Mouse (Mus musculus): Measurements from ENCODE around the gene Cdk5. TPM values are rescaled to one million over a fixed set of nuclear protein-coding genes. Genes with fewer than 3 reads are reported as not detected.

Cdk5 gene
- polyA plus RNA-seq (2015; fragmentation: Nextera tagmentation; extraction: Ambion mirVana): 130 and 149 TPM in 2 replicates

DNA sequence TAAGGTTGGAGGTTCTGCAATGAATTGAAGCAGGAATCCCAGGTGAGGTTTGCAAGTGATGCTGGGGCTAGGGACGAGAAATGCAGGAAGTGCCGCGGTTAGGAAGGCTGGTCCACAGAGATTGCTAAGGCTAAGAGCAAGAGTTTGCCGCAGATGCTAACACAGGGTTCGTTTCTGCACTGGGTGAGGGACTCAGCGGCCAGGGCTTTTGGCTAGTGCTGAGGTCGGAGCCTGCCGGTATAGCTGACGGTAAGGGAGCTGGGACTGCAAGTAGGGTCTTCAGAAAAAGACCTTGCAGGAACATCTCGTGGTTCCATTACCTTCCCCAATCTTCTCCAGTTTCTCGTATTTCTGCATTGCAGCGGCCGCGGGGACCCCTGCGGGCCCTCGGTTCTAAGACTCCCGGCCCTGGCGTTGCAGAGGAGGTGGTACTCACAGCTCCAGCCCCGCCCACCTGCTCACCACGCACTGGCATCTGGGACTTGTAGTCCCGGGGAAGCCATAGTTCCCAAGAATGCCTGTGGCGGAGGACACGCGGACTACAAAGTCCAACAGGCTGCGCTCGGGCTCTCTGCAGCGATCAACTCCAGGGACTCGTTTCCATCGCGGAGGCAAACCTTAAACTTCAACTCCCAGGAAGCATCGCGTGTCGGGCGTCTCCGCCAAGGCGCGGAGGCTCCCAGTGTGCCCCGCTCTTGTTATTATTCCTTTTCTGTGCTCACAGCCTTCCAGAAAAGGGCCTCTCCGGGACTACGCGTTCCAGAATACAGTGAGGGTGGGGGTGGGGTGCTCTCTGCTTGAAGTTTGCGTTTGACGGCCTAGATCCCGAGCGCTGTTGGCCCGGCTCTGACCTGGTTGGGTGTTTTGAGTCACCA lies at the start of gene Cdk5, which contains the start of gene Slc4a2:
Gene Cdk5, minus strand, starts transcription at position 402 of the 875 bp plus-strand sequence.
Gene Slc4a2, plus strand, starts transcription at position 709 of the 875 bp plus-strand sequence.
- Histone ChIP-seq H3K27ac (ENCODE audit: low read length) (peak within 1 kb of the TSS; percentile 94), H3K4me1 (ENCODE audit: control insufficient read depth, insufficient read depth, low read length) (peaks cover 30% of the 10 kb centered on the region), H3K9ac (ENCODE audit: low read depth, low read length) (peak within 1 kb of the TSS; percentile 84), H3K27me3 (ENCODE audit: control insufficient read depth, insufficient read depth, low read depth, low read length) (no peaks in the 10 kb centered on the region; the same call in 1 of the 2 replicates), H3K36me3 (ENCODE audit: control insufficient read depth, insufficient read depth, low read length) (peaks cover 18% of the 10 kb centered on the region; the same call in 1 of the 2 replicates), H3K4me3 (ENCODE audit: low read depth, low read length) (peak within 1 kb of the TSS; percentile 68), H3K4me2 (ENCODE audit: low read length) (peak within 1 kb of the TSS; percentile 94), H3K9me3 (replicated peaks; ENCODE audit: control insufficient read depth, low read length, poor library complexity, severe bottlenecking) (no peaks in the 10 kb centered on the region)
- under 1% methylated on average over 46 of the region's 46 CpGs for WGBS
- peak; percentile 96 for ATAC-seq

DNA sequence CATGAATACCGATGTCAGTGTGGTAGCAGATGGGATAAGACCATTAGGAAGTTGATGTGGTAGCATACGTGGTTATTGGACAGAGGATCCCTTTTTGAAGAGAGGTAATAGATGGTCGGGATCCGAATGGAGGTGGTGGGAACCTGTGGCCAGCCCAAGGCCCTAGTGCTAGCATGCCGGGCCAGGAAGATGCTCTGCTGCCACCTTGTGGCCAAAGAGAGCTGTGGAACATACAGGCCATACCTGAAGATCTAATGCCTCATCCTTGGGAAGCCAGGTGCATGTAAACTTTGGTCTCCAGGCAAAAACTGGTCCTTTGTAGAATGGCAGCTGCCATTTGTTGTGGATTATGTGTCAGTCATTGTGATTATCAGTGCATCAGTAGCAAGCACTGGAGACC lies 47.3 kb upstream of the Cdk5 start:
- no peak overlapping the region for H3K4me2 ChIP-seq (ENCODE audit: low read length)
- 9% methylated on average over 5 of the region's 5 CpGs for WGBS
- no peak overlapping the region for H3K27ac ChIP-seq (ENCODE audit: low read length)
- peak; percentile 63 for ATAC-seq
- no peak overlapping the region for H3K9ac ChIP-seq (ENCODE audit: low read depth, low read length)
- H3K4me1 ChIP-seq (ENCODE audit: control insufficient read depth, insufficient read depth, low read length): peaks cover 33% of the 10 kb centered on the region
- H3K4me3 ChIP-seq (ENCODE audit: low read depth, low read length): no peak overlapping the region
- no peaks in the 10 kb centered on the region for H3K9me3 ChIP-seq (replicated peaks; ENCODE audit: control insufficient read depth, low read length, poor library complexity, severe bottlenecking)
- no peaks in the 10 kb centered on the region for H3K36me3 ChIP-seq (ENCODE audit: control insufficient read depth, insufficient read depth, low read length)
- no peaks in the 10 kb centered on the region; the same call in none of the 2 replicates for H3K27me3 ChIP-seq (ENCODE audit: control insufficient read depth, insufficient read depth, low read depth, low read length)

GRCm38 (mm10) chr5:24466762-24467161 lies 43.4 kb upstream of the Cdk5 start:
- Histone ChIP-seq H3K4me2 (ENCODE audit: low read length) (no peak overlapping the region), H3K4me3 (ENCODE audit: low read depth, low read length) (no peak overlapping the region), H3K27ac (ENCODE audit: low read length) (no peak overlapping the region), H3K9ac (ENCODE audit: low read depth, low read length) (no peak overlapping the region), H3K9me3 (replicated peaks; ENCODE audit: control insufficient read depth, low read length, poor library complexity, severe bottlenecking) (no peaks in the 10 kb centered on the region), H3K27me3 (ENCODE audit: control insufficient read depth, insufficient read depth, low read depth, low read length) (no peaks in the 10 kb centered on the region), H3K4me1 (ENCODE audit: control insufficient read depth, insufficient read depth, low read length) (peaks cover 14% of the 10 kb centered on the region), H3K36me3 (ENCODE audit: control insufficient read depth, insufficient read depth, low read length) (no peaks in the 10 kb centered on the region)
- 19% methylated on average over 12 of the region's 12 CpGs for WGBS
- ATAC-seq: no peak

GRCm38 (mm10) chr5:24455613-24456012 lies 32.3 kb upstream of the Cdk5 start:
- H3K4me3 ChIP-seq (ENCODE audit: low read depth, low read length): no peak overlapping the region
- H3K27ac ChIP-seq (ENCODE audit: low read length): no peak overlapping the region
- 46% methylated on average over 7 of the region's 7 CpGs for WGBS
- H3K9me3 ChIP-seq (replicated peaks; ENCODE audit: control insufficient read depth, low read length, poor library complexity, severe bottlenecking): no peaks in the 10 kb centered on the region
- no peak for ATAC-seq
- H3K27me3 ChIP-seq (ENCODE audit: control insufficient read depth, insufficient read depth, low read depth, low read length): no peaks in the 10 kb centered on the region
- peak overlapping the region; percentile 95; the same call in 1 of the 2 replicates for H3K4me2 ChIP-seq (ENCODE audit: low read length)
- peaks cover 35% of the 10 kb centered on the region for H3K4me1 ChIP-seq (ENCODE audit: control insufficient read depth, insufficient read depth, low read length)
- H3K9ac ChIP-seq (ENCODE audit: low read depth, low read length): peak overlapping the region; percentile 40
- no peaks in the 10 kb centered on the region for H3K36me3 ChIP-seq (ENCODE audit: control insufficient read depth, insufficient read depth, low read length)

- no peak for ATAC-seq
- no peaks in the 10 kb centered on the region for H3K9me3 ChIP-seq (replicated peaks; ENCODE audit: control insufficient read depth, low read length, poor library complexity, severe bottlenecking)
- H3K27ac ChIP-seq (ENCODE audit: low read length): no peak overlapping the region
- no peak overlapping the region for H3K9ac ChIP-seq (ENCODE audit: low read depth, low read length)
- no peaks in the 10 kb centered on the region for H3K27me3 ChIP-seq (ENCODE audit: control insufficient read depth, insufficient read depth, low read depth, low read length)
- peak overlapping the region; percentile 95 for H3K4me2 ChIP-seq (ENCODE audit: low read length)
- H3K36me3 ChIP-seq (ENCODE audit: control insufficient read depth, insufficient read depth, low read length): no peaks in the 10 kb centered on the region
- H3K4me3 ChIP-seq (ENCODE audit: low read depth, low read length): no peak overlapping the region
- peaks cover 35% of the 10 kb centered on the region for H3K4me1 ChIP-seq (ENCODE audit: control insufficient read depth, insufficient read depth, low read length)
- 55% methylated on average over 3 of the region's 3 CpGs for WGBS
Measured at GRCm38 (mm10) chr5:24455076-24455475, 31.7 kb upstream of the Cdk5 start.

GRCm38 (mm10) chr5:24453985-24454303 lies 30.6 kb upstream of the Cdk5 start:
- Histone ChIP-seq H3K4me3 (ENCODE audit: low read depth, low read length) (peak overlapping the region; percentile 93), H3K4me1 (ENCODE audit: control insufficient read depth, insufficient read depth, low read length) (peaks cover 35% of the 10 kb centered on the region), H3K27me3 (ENCODE audit: control insufficient read depth, insufficient read depth, low read depth, low read length) (no peaks in the 10 kb centered on the region), H3K4me2 (ENCODE audit: low read length) (peak overlapping the region; percentile 95), H3K9ac (ENCODE audit: low read depth, low read length) (peak overlapping the region; percentile 95), H3K36me3 (ENCODE audit: control insufficient read depth, insufficient read depth, low read length) (no peaks in the 10 kb centered on the region), H3K9me3 (replicated peaks; ENCODE audit: control insufficient read depth, low read length, poor library complexity, severe bottlenecking) (no peaks in the 10 kb centered on the region), H3K27ac (ENCODE audit: low read length) (peak overlapping the region; percentile 54; the same call in 1 of the 2 replicates)
- WGBS: 11% methylated on average over 2 of the region's 2 CpGs
- no peak for ATAC-seq

DNA sequence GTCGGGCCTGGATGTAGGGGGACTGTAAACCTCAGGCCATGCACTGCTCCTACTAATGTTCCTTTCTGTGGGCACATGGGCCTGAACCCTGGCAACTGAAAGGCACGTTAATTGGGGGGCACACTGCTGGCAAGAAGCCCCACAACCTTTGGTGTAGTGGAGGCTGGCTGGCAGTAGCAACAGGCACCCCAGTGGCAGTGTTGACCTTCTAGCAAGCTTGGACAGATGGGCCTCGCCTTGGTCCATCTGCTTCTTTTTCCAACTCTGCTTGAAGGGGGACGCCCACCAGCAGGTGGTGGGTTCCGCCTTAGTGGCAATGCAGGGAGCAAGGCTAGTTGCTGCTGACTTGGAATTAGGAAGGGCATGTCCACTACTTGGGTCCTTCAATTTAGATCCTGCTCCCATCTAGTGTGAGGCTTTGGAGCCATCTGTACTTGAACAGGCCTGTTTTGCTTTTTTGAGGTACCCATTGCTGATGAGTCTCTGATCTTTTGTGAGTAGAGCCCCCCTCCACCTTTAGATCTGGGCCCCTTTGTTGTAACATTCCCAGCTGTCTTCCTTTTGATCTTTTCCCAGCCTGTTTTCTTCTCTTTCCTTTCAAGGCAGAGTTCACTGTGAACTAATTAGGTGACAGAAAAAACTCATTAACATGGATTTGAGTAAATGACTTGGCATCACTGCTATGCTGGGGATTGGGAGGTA lies 30.1 kb upstream of the Cdk5 start:
- peaks cover 35% of the 10 kb centered on the region for H3K4me1 ChIP-seq (ENCODE audit: control insufficient read depth, insufficient read depth, low read length)
- peak overlapping the region; percentile 95 for H3K4me2 ChIP-seq (ENCODE audit: low read length)
- peak overlapping the region; percentile 83 for H3K27ac ChIP-seq (ENCODE audit: low read length)
- no peaks in the 10 kb centered on the region for H3K9me3 ChIP-seq (replicated peaks; ENCODE audit: control insufficient read depth, low read length, poor library complexity, severe bottlenecking)
- no peaks in the 10 kb centered on the region for H3K36me3 ChIP-seq (ENCODE audit: control insufficient read depth, insufficient read depth, low read length)
- peak; percentile 3; the same call in 1 of the 2 replicates for ATAC-seq
- H3K27me3 ChIP-seq (ENCODE audit: control insufficient read depth, insufficient read depth, low read depth, low read length): no peaks in the 10 kb centered on the region
- WGBS: 4% methylated on average over 5 of the region's 5 CpGs
- peak overlapping the region; percentile 95 for H3K9ac ChIP-seq (ENCODE audit: low read depth, low read length)
- H3K4me3 ChIP-seq (ENCODE audit: low read depth, low read length): peak overlapping the region; percentile 93

GRCm38 (mm10) chr5:24452691-24453233 lies 29.4 kb upstream of the Cdk5 start:
- peak; percentile 20 for ATAC-seq
- Histone ChIP-seq H3K27ac (ENCODE audit: low read length) (peak overlapping the region; percentile 83), H3K4me1 (ENCODE audit: control insufficient read depth, insufficient read depth, low read length) (peaks cover 38% of the 10 kb centered on the region), H3K4me3 (ENCODE audit: low read depth, low read length) (peak overlapping the region; percentile 93), H3K27me3 (ENCODE audit: control insufficient read depth, insufficient read depth, low read depth, low read length) (no peaks in the 10 kb centered on the region), H3K9me3 (replicated peaks; ENCODE audit: control insufficient read depth, low read length, poor library complexity, severe bottlenecking) (no peaks in the 10 kb centered on the region), H3K9ac (ENCODE audit: low read depth, low read length) (peak overlapping the region; percentile 95), H3K36me3 (ENCODE audit: control insufficient read depth, insufficient read depth, low read length) (no peaks in the 10 kb centered on the region), H3K4me2 (ENCODE audit: low read length) (peak overlapping the region; percentile 95)
- WGBS: under 1% methylated on average over 27 of the region's 29 CpGs
